Mouse (Mus musculus) midbrain, embryonic 10.5 days (tissue): ENCODE measurements around the gene Dusp3. TPM values are rescaled to one million over a fixed set of nuclear protein-coding genes. Genes with fewer than 3 reads are reported as not detected.

Experiments
- polyA plus RNA-seq: library from polyadenylated mRNA; unstranded; fragments of >200 nt; fragmentation: Nextera tagmentation; extraction: Ambion mirVana; gene quantifications from 2 replicates; pipeline ENCODE4 v1.2.1, GENCODE M21; 2016

The Dusp3 gene
- polyA plus RNA-seq, 1 experiment from 2014 or later = 13.1 TPM

Other genes starting within 250 kb of the Dusp3 start
- 9.4 and 10.5 TPM in 2 replicates for gene Etv4, start 201.6 kb downstream of the Dusp3 start, polyA plus RNA-seq
- 0.11 and 0.30 TPM in 2 replicates for gene Meox1, start 92.6 kb downstream of the Dusp3 start, polyA plus RNA-seq
- gene Sost, start 20.0 kb downstream of the Dusp3 start, polyA plus RNA-seq = 0.25 and 0.26 TPM in 2 replicates
- not detected in 2 replicates for gene Cfap97d1, start 2.7 kb downstream of the Dusp3 start, polyA plus RNA-seq
- gene Mpp3, start 41.4 kb upstream of the Dusp3 start, polyA plus RNA-seq = 13.3 and 16.9 TPM in 2 replicates
- 0.20 and 0.25 TPM in 2 replicates for gene Cd300lg, start 54.5 kb upstream of the Dusp3 start, polyA plus RNA-seq
- gene Mpp2, start 101.5 kb upstream of the Dusp3 start, polyA plus RNA-seq = 15.5 and 18.7 TPM in 2 replicates
- gene Ppy, start 114.3 kb upstream of the Dusp3 start, polyA plus RNA-seq = not detected in 2 replicates
- gene Pyy, start 120.8 kb upstream of the Dusp3 start, polyA plus RNA-seq = not detected in 2 replicates
- 0.10 TPM in 1 of 2 replicates, not detected in the other for gene Nags, start 158.5 kb upstream of the Dusp3 start, polyA plus RNA-seq
- 40.4 and 42.3 TPM in 2 replicates for gene Tmem101, start 169.4 kb upstream of the Dusp3 start, polyA plus RNA-seq
- gene Lsm12, start 198.3 kb upstream of the Dusp3 start, polyA plus RNA-seq = 141 and 144 TPM in 2 replicates
- gene G6pc3, start 202.6 kb upstream of the Dusp3 start, polyA plus RNA-seq = 39.1 and 41.5 TPM in 2 replicates
- 57.3 and 68.9 TPM in 2 replicates for gene Hdac5, start 243.2 kb upstream of the Dusp3 start, polyA plus RNA-seq